Mouse (Mus musculus) hindbrain, embryonic 13.5 days (tissue): ENCODE results near the gene Pkn1. TPM values are rescaled to one million over a fixed set of nuclear protein-coding genes. Genes with fewer than 3 reads are reported as not detected.

Source experiments
- ATAC-seq: fragments of 200-750 bp; cut with Nextera tagmentation; 2 replicates; pipeline ENCODE4 v1.8.0; 2017; ENCODE audit warnings: moderate TSS enrichment; ENCODE audit not compliant: low FRiP score
- H3K27ac ChIP-seq: fragments of 300-500 bp; sonication (generic); 2 replicates; pipeline ENCODE4 v1.5.1; 2015; ENCODE audit warnings: inconsistent platforms, mild to moderate bottlenecking, moderate library complexity
- H3K27me3 ChIP-seq: fragments of 300-500 bp; sonication (generic); 2 replicates; pipeline ENCODE4 v1.6.1; 2015; ENCODE audit warnings: mild to moderate bottlenecking, inconsistent platforms
- H3K36me3 ChIP-seq: fragments of 300-500 bp; sonication (generic); 2 replicates; pipeline ENCODE4 v1.6.1; 2015; ENCODE audit warnings: mild to moderate bottlenecking, inconsistent platforms
- H3K4me1 ChIP-seq: fragments of 300-500 bp; sonication (generic); replicated peaks from 2 replicates; pipeline ENCODE4 v1.6.1; 2015; ENCODE audit warnings: inconsistent platforms
- H3K4me2 ChIP-seq: fragments of 300-500 bp; sonication (generic); 2 replicates; pipeline ENCODE4 v1.6.1; 2015; ENCODE audit warnings: inconsistent platforms, mild to moderate bottlenecking, moderate library complexity
- H3K4me3 ChIP-seq: fragments of 300-500 bp; sonication (generic); 2 replicates; pipeline ENCODE4 v1.5.1; 2015; ENCODE audit warnings: mild to moderate bottlenecking, inconsistent platforms
- H3K9ac ChIP-seq: fragments of 300-500 bp; sonication (generic); 2 replicates; pipeline ENCODE4 v1.6.1; 2015; ENCODE audit warnings: mild to moderate bottlenecking, inconsistent platforms
- H3K9me3 ChIP-seq: fragments of 300-500 bp; sonication (generic); 2 replicates; pipeline ENCODE4 v1.6.1; 2016; ENCODE audit warnings: inconsistent platforms
- WGBS: fragments of 180-500 bp; shearing (Covaris S2); methylation state at CpG from one replicate; pipeline ENCODE4 v1.1.7; 2015; 5-methylcytosine and 5-hydroxymethylcytosine counted together
- polyA plus RNA-seq: library from polyadenylated mRNA; unstranded; fragments of >200 nt; fragmentation: Nextera tagmentation; extraction: Ambion mirVana; gene quantifications from 2 replicates; pipeline ENCODE4 v1.2.1, GENCODE M21; 2015

Pkn1 gene
- polyA plus RNA-seq, result 20.7 and 23.7 TPM in 2 replicates

GRCm38 (mm10) chr8:83698661-83699453, at the start of gene Pkn1:
Gene Pkn1 (minus strand): TSS chr8:83699179.
- H3K27ac ChIP-seq, result peak within 1 kb of the TSS; percentile 82

GRCm38 (mm10) chr8:83748708-83749107, 49.7 kb upstream of the Pkn1 start:
- Histone ChIP-seq H3K4me2 (no peak overlapping the region), H3K36me3 (no peaks in the 10 kb centered on the region), H3K27me3 (peaks cover 23% of the 10 kb centered on the region), H3K9me3 (no peaks in the 10 kb centered on the region), H3K4me3 (no peak overlapping the region), H3K4me1 (peaks cover 16% of the 10 kb centered on the region), H3K9ac (no peak overlapping the region), H3K27ac (no peak overlapping the region)
- ATAC-seq, result no peak
- 39% methylated on average over 3 of the region's 3 CpGs for WGBS

More at GRCm38 (mm10) chr8:83698661-83699453, at the start of gene Pkn1:
- H3K4me3 ChIP-seq, result peak within 1 kb of the TSS; percentile 90
- under 1% methylated on average over 67 of the region's 85 CpGs for WGBS
- peak; percentile 86 for ATAC-seq
- H3K36me3 ChIP-seq, result no peaks in the 10 kb centered on the region
- no peaks in the 10 kb centered on the region for H3K9me3 ChIP-seq
- H3K9ac ChIP-seq, result peak within 1 kb of the TSS; percentile 98
- H3K4me2 ChIP-seq, result peak within 1 kb of the TSS; percentile 91
- H3K27me3 ChIP-seq, result no peaks in the 10 kb centered on the region
- peaks cover 45% of the 10 kb centered on the region for H3K4me1 ChIP-seq

- H3K27me3 ChIP-seq, result peaks cover 25% of the 10 kb centered on the region
- H3K27ac ChIP-seq, result peak overlapping the region; percentile 62
- 2% methylated on average over 28 of the region's 28 CpGs for WGBS
Measured at GRCm38 (mm10) chr8:83747661-83748346, 48.8 kb upstream of the Pkn1 start.

GRCm38 (mm10) chr8:83744070-83744469, 45.1 kb upstream of the Pkn1 start:
- Histone ChIP-seq H3K27me3 (peaks cover 61% of the 10 kb centered on the region), H3K36me3 (no peaks in the 10 kb centered on the region), H3K9me3 (no peaks in the 10 kb centered on the region), H3K4me3 (no peak overlapping the region), H3K4me2 (no peak overlapping the region), H3K4me1 (peaks cover 33% of the 10 kb centered on the region), H3K9ac (no peak overlapping the region), H3K27ac (no peak overlapping the region)
- 79% methylated on average over 4 of the region's 4 CpGs for WGBS
- no peak for ATAC-seq

More at GRCm38 (mm10) chr8:83747661-83748346, 48.8 kb upstream of the Pkn1 start:
- ATAC-seq, result peak; percentile 80
- H3K9ac ChIP-seq, result peak overlapping the region; percentile 72
- peak overlapping the region; percentile 72 for H3K4me2 ChIP-seq
- H3K36me3 ChIP-seq, result no peaks in the 10 kb centered on the region
- H3K4me1 ChIP-seq, result peaks cover 16% of the 10 kb centered on the region
- peak overlapping the region; percentile 43 for H3K4me3 ChIP-seq
- no peaks in the 10 kb centered on the region for H3K9me3 ChIP-seq

GRCm38 (mm10) chr8:83742968-83743367, 44.0 kb upstream of the Pkn1 start:
- Histone ChIP-seq H3K9me3 (no peaks in the 10 kb centered on the region), H3K4me1 (peaks cover 24% of the 10 kb centered on the region), H3K36me3 (no peaks in the 10 kb centered on the region), H3K27me3 (peaks cover 65% of the 10 kb centered on the region), H3K4me2 (no peak overlapping the region), H3K9ac (no peak overlapping the region), H3K27ac (no peak overlapping the region), H3K4me3 (no peak overlapping the region)
- WGBS, result 95% methylated on average over 6 of the region's 6 CpGs
- no peak for ATAC-seq

GRCm38 (mm10) chr8:83741849-83742655, 43.1 kb upstream of the Pkn1 start:
- ATAC-seq, result no peak
- no peaks in the 10 kb centered on the region for H3K9me3 ChIP-seq
- no peak overlapping the region; the same call in 1 of the 2 replicates for H3K4me2 ChIP-seq
- 78% methylated on average over 19 of the region's 19 CpGs for WGBS
- peaks cover 63% of the 10 kb centered on the region for H3K27me3 ChIP-seq
- peaks cover 25% of the 10 kb centered on the region for H3K4me1 ChIP-seq
- H3K4me3 ChIP-seq, result 0 out of 2 replicates have a peak overlapping the region, but pooled peaks have one; percentile 47
- H3K36me3 ChIP-seq, result no peaks in the 10 kb centered on the region
- no peak overlapping the region; the same call in 1 of the 2 replicates for H3K9ac ChIP-seq
- H3K27ac ChIP-seq, result no peak overlapping the region

- Histone ChIP-seq H3K9me3 (no peaks in the 10 kb centered on the region), H3K4me1 (peaks cover 25% of the 10 kb centered on the region), H3K36me3 (no peaks in the 10 kb centered on the region), H3K27ac (0 out of 2 replicates have a peak within 1 kb of the TSS, but pooled peaks have one; percentile 40), H3K4me3 (peak within 1 kb of the TSS; percentile 47), H3K9ac (peak within 1 kb of the TSS; percentile 73), H3K27me3 (peaks cover 61% of the 10 kb centered on the region), H3K4me2 (peak within 1 kb of the TSS; percentile 87)
- 2% methylated on average over 51 of the region's 56 CpGs for WGBS
- ATAC-seq, result peak; percentile 59
Measured at GRCm38 (mm10) chr8:83740976-83741741, 42.2 kb upstream of the Pkn1 start, which contains the start of gene Adgre5. Gene Adgre5 (minus strand): TSS chr8:83741326.

GRCm38 (mm10) chr8:83740586-83740975, 41.6 kb upstream of the Pkn1 start:
- Histone ChIP-seq H3K27ac (no peak overlapping the region), H3K9ac (peak overlapping the region; percentile 73), H3K9me3 (no peaks in the 10 kb centered on the region), H3K4me2 (peak overlapping the region; percentile 87), H3K27me3 (peaks cover 57% of the 10 kb centered on the region), H3K36me3 (no peaks in the 10 kb centered on the region), H3K4me3 (peak overlapping the region; percentile 47), H3K4me1 (peaks cover 25% of the 10 kb centered on the region)
- ATAC-seq, result no peak; the same call in 1 of the 2 replicates
- WGBS, result 12% methylated on average over 3 of the region's 3 CpGs

GRCm38 (mm10) chr8:83739711-83740468, 40.9 kb upstream of the Pkn1 start:
- 47% methylated on average over 8 of the region's 8 CpGs for WGBS

GRCm38 (mm10) chr8:83738949-83739710, 40.2 kb upstream of the Pkn1 start:
- WGBS, result 76% methylated on average over 10 of the region's 10 CpGs
- Histone ChIP-seq H3K27ac (no peak overlapping the region), H3K9ac (no peak overlapping the region), H3K27me3 (peaks cover 56% of the 10 kb centered on the region), H3K36me3 (no peaks in the 10 kb centered on the region), H3K4me1 (peaks cover 25% of the 10 kb centered on the region), H3K9me3 (no peaks in the 10 kb centered on the region), H3K4me2 (peak overlapping the region; percentile 15; the same call in 1 of the 2 replicates), H3K4me3 (peak overlapping the region; percentile 3; the same call in 1 of the 2 replicates)
- no peak for ATAC-seq

More at GRCm38 (mm10) chr8:83739711-83740468, 40.9 kb upstream of the Pkn1 start:
- H3K4me2 ChIP-seq, result peak overlapping the region; percentile 87
- H3K27ac ChIP-seq, result no peak overlapping the region
- H3K9me3 ChIP-seq, result no peaks in the 10 kb centered on the region
- no peak overlapping the region for H3K9ac ChIP-seq
- peaks cover 57% of the 10 kb centered on the region for H3K27me3 ChIP-seq
- peak overlapping the region; percentile 47 for H3K4me3 ChIP-seq
- H3K36me3 ChIP-seq, result no peaks in the 10 kb centered on the region
- ATAC-seq, result no peak
- H3K4me1 ChIP-seq, result peaks cover 25% of the 10 kb centered on the region
